Mouse (Mus musculus): Measurements from ENCODE around the gene S100a2.

- TF ChIP-seq CTCF (IDR thresholded peaks at IDR 0.05; ENCODE audit: low read depth, low read length) (no peak), POLR2A (IDR thresholded peaks at IDR 0.05; ENCODE audit: insufficient read depth, low read length) (no peak), EP300 (IDR thresholded peaks at IDR 0.05; ENCODE audit: insufficient read depth, low read depth, low read length) (no peak)
Measured at GRCm38 (mm10) chr3:90599401-90599800, 9.4 kb downstream of the S100a2 start.

Measured in ES-Bruce4 (cell line).